Mouse (Mus musculus): ENCODE data around the gene Kalrn. TPM values are rescaled to one million over a fixed set of nuclear protein-coding genes. Genes with fewer than 3 reads are reported as not detected.

The Kalrn gene
- polyA plus RNA-seq, 2 experiments, result 8.8 to 11.7 TPM

GRCm38 (mm10) chr16:34569897-34570296 is 3.4 kb downstream of the Kalrn start:
- H3K27me3 ChIP-seq (ENCODE audit: control insufficient read depth, insufficient read depth, low read length), result peaks cover 3% of the 10 kb centered on the region; the same call in 1 of the 2 replicates
- no peaks in the 10 kb centered on the region for H3K9me3 ChIP-seq (ENCODE audit: control insufficient read depth, low read length)
- H3K4me2 ChIP-seq (replicated peaks; ENCODE audit: low read depth, low read length, severe bottlenecking), result no peak overlapping the region
- H3K4me1 ChIP-seq (ENCODE audit: control insufficient read depth, insufficient read depth, low read length), result peaks cover 8% of the 10 kb centered on the region; the same call in 1 of the 2 replicates
- no peak for TF ChIP-seq POLR2A (IDR thresholded peaks at IDR 0.05; ENCODE audit: borderline replicate concordance, extremely low read depth, insufficient read depth, insufficient read length)
- 46% methylated on average over 2 of the region's 2 CpGs for WGBS
- no peak overlapping the region for H3K9ac ChIP-seq (ENCODE audit: low read depth, low read length, severe bottlenecking)
- H3K27ac ChIP-seq (replicated peaks; ENCODE audit: low read depth, low read length), result no peak overlapping the region
- no peaks in the 10 kb centered on the region for H3K36me3 ChIP-seq (ENCODE audit: control insufficient read depth, insufficient read depth, low read length)
- no peak overlapping the region for H3K4me3 ChIP-seq (replicated peaks; ENCODE audit: low read length)
- no peak for ATAC-seq (ENCODE audit: low FRiP score, low read depth)
- DNase-seq (ENCODE audit: low spot score), result no peak

- Histone ChIP-seq H3K27me3 (ENCODE audit: control insufficient read depth, insufficient read depth, low read length) (no peaks in the 10 kb centered on the region), H3K4me1 (ENCODE audit: control insufficient read depth, insufficient read depth, low read length) (peaks cover 11% of the 10 kb centered on the region; the same call in 1 of the 2 replicates), H3K4me2 (replicated peaks; ENCODE audit: low read depth, low read length, severe bottlenecking) (no peak overlapping the region), H3K4me3 (replicated peaks; ENCODE audit: low read length) (no peak overlapping the region), H3K9me3 (ENCODE audit: control insufficient read depth, low read length) (no peaks in the 10 kb centered on the region), H3K36me3 (ENCODE audit: control insufficient read depth, insufficient read depth, low read length) (no peaks in the 10 kb centered on the region), H3K9ac (ENCODE audit: low read depth, low read length, severe bottlenecking) (no peak overlapping the region), H3K27ac (replicated peaks; ENCODE audit: low read depth, low read length) (no peak overlapping the region)
- WGBS, result 77% methylated on average over 6 of the region's 6 CpGs
- DNase-seq (ENCODE audit: low spot score) (no peak), ATAC-seq (ENCODE audit: low FRiP score, low read depth) (no peak)
- no peak for TF ChIP-seq POLR2A (IDR thresholded peaks at IDR 0.05; ENCODE audit: borderline replicate concordance, extremely low read depth, insufficient read depth, insufficient read length)
These were observed 4.5 kb downstream of the Kalrn start for GRCm38 (mm10) chr16:34568831-34569230.

- no peak for ATAC-seq (ENCODE audit: low FRiP score, low read depth)
- Histone ChIP-seq H3K4me1 (ENCODE audit: control insufficient read depth, insufficient read depth, low read length) (peaks cover 7% of the 10 kb centered on the region; the same call in 1 of the 2 replicates), H3K36me3 (ENCODE audit: control insufficient read depth, insufficient read depth, low read length) (no peaks in the 10 kb centered on the region), H3K4me3 (replicated peaks; ENCODE audit: low read length) (no peak overlapping the region), H3K27ac (replicated peaks; ENCODE audit: low read depth, low read length) (no peak overlapping the region), H3K4me2 (replicated peaks; ENCODE audit: low read depth, low read length, severe bottlenecking) (no peak overlapping the region), H3K27me3 (ENCODE audit: control insufficient read depth, insufficient read depth, low read length) (no peaks in the 10 kb centered on the region), H3K9me3 (ENCODE audit: control insufficient read depth, low read length) (no peaks in the 10 kb centered on the region), H3K9ac (ENCODE audit: low read depth, low read length, severe bottlenecking) (no peak overlapping the region)
- no peak for DNase-seq (ENCODE audit: low spot score)
- WGBS, result 71% methylated on average over 11 of the region's 11 CpGs
- no peak for TF ChIP-seq POLR2A (IDR thresholded peaks at IDR 0.05; ENCODE audit: borderline replicate concordance, extremely low read depth, insufficient read depth, insufficient read length)
These were observed 9.6 kb downstream of the Kalrn start for GRCm38 (mm10) chr16:34563593-34564280.

- no peak for TF ChIP-seq POLR2A (IDR thresholded peaks at IDR 0.05; ENCODE audit: borderline replicate concordance, extremely low read depth, insufficient read depth, insufficient read length)
- WGBS, result 48% methylated on average over 5 of the region's 5 CpGs
- Histone ChIP-seq H3K9ac (ENCODE audit: low read depth, low read length, severe bottlenecking) (no peak overlapping the region), H3K4me3 (replicated peaks; ENCODE audit: low read length) (no peak overlapping the region), H3K27ac (replicated peaks; ENCODE audit: low read depth, low read length) (no peak overlapping the region), H3K4me1 (ENCODE audit: control insufficient read depth, insufficient read depth, low read length) (peaks cover 17% of the 10 kb centered on the region), H3K27me3 (ENCODE audit: control insufficient read depth, insufficient read depth, low read length) (no peaks in the 10 kb centered on the region), H3K4me2 (replicated peaks; ENCODE audit: low read depth, low read length, severe bottlenecking) (no peak overlapping the region), H3K9me3 (ENCODE audit: control insufficient read depth, low read length) (no peaks in the 10 kb centered on the region), H3K36me3 (ENCODE audit: control insufficient read depth, insufficient read depth, low read length) (no peaks in the 10 kb centered on the region)
- DNase-seq (ENCODE audit: low spot score), result no peak
- no peak for ATAC-seq (ENCODE audit: low FRiP score, low read depth)
These were observed 11.6 kb downstream of the Kalrn start for GRCm38 (mm10) chr16:34561734-34562135.

- TF ChIP-seq POLR2A (IDR thresholded peaks at IDR 0.05; ENCODE audit: borderline replicate concordance, extremely low read depth, insufficient read depth, insufficient read length), result no peak
- Histone ChIP-seq H3K27me3 (ENCODE audit: control insufficient read depth, insufficient read depth, low read length) (no peaks in the 10 kb centered on the region), H3K4me3 (replicated peaks; ENCODE audit: low read length) (no peak overlapping the region), H3K4me1 (ENCODE audit: control insufficient read depth, insufficient read depth, low read length) (peaks cover 17% of the 10 kb centered on the region), H3K9me3 (ENCODE audit: control insufficient read depth, low read length) (no peaks in the 10 kb centered on the region), H3K27ac (replicated peaks; ENCODE audit: low read depth, low read length) (no peak overlapping the region), H3K4me2 (replicated peaks; ENCODE audit: low read depth, low read length, severe bottlenecking) (no peak overlapping the region), H3K9ac (ENCODE audit: low read depth, low read length, severe bottlenecking) (no peak overlapping the region), H3K36me3 (ENCODE audit: control insufficient read depth, insufficient read depth, low read length) (no peaks in the 10 kb centered on the region)
- DNase-seq (ENCODE audit: low spot score) (no peak), ATAC-seq (ENCODE audit: low FRiP score, low read depth) (no peak)
- WGBS, result 80% methylated on average over 5 of the region's 5 CpGs
These were observed 12.5 kb downstream of the Kalrn start for GRCm38 (mm10) chr16:34560814-34561213.

Data from limb, embryonic 14.5 days (tissue).